Mouse (Mus musculus) granulocyte monocyte progenitor cell, adult 5-6 weeks (primary cell): Measurements from ENCODE around the gene Pot1b. TPM values are rescaled to one million over a fixed set of nuclear protein-coding genes. Genes with fewer than 3 reads are reported as not detected.

Experiments
- ATAC-seq: replicated peaks from 2 replicates; pipeline ENCODE4 v1.8.0; 2016; ENCODE audit warnings: mild to moderate bottlenecking, moderate TSS enrichment, inconsistent platforms; ENCODE audit not compliant: poor library complexity, severe bottlenecking
- total RNA-seq, 2 experiments: library from RNA; stranded (forward) in 1 of 2; stranded (reverse) in 1 of 2; fragments of 200-712, 200-1000 nt in 1 of 2; fragments of >200 nt in 1 of 2; fragmentation: Nextera tagmentation in 1 of 2; gene quantifications; 2 replicates each; pipeline ENCODE4 v1.2.3; 2014 to 2017

Pot1b gene
- total RNA-seq (2014; fragmentation: Nextera tagmentation), result 24.6 and 32.1 TPM in 2 replicates
- 20.7 and 35.2 TPM in 2 replicates for total RNA-seq (2017)

- ATAC-seq, result peak; percentile 98
These were observed at the start of gene Pot1b for GRCm38 (mm10) chr17:55711984-55712811. Gene Pot1b, minus strand, starts transcription at chr17:55712628.

- peak; percentile 86 for ATAC-seq
These were observed 38.7 kb upstream of the Pot1b start for GRCm38 (mm10) chr17:55751170-55751569.

GRCm38 (mm10) chr17:55749786-55750185 is 37.4 kb upstream of the Pot1b start, which contains the start of gene Adgre4:
Gene Adgre4, plus strand, starts transcription at chr17:55749984.
- ATAC-seq, result peak; percentile 99

- ATAC-seq, result peak; percentile 99
These were observed 24.2 kb upstream of the Pot1b start for GRCm38 (mm10) chr17:55736675-55737074.

- peak; percentile 98 for ATAC-seq
These were observed 13.8 kb upstream of the Pot1b start for GRCm38 (mm10) chr17:55726193-55726592.

GRCm38 (mm10) chr17:55722250-55722649 is 9.8 kb upstream of the Pot1b start:
- ATAC-seq, result peak; percentile 58

- peak; percentile 77 for ATAC-seq
These were observed 8.8 kb upstream of the Pot1b start for GRCm38 (mm10) chr17:55721270-55721669.

- no peak for ATAC-seq
These were observed 9.6 kb downstream of the Pot1b start for GRCm38 (mm10) chr17:55702865-55703264.

- peak; percentile 99 for ATAC-seq
These were observed 10.1 kb downstream of the Pot1b start for GRCm38 (mm10) chr17:55702161-55702820.

- no peak for ATAC-seq
These were observed 13.0 kb downstream of the Pot1b start for GRCm38 (mm10) chr17:55699388-55699787.

GRCm38 (mm10) chr17:55661099-55661498 is 51.3 kb downstream of the Pot1b start:
- no peak for ATAC-seq

- no peak for ATAC-seq
These were observed 87.3 kb downstream of the Pot1b start, which contains the start of gene Vmn2r118 for GRCm38 (mm10) chr17:55625092-55625491. Gene Vmn2r118, minus strand, starts transcription at chr17:55625192.

Other genes starting within 250 kb of the Pot1b start
- not detected in 2 replicates for gene Vmn2r118, start 87.4 kb downstream of the Pot1b start, total RNA-seq (2014; fragmentation: Nextera tagmentation)
- not detected in 2 replicates for gene Vmn2r118, start 87.4 kb downstream of the Pot1b start, total RNA-seq (2017)
- gene Adgre4, start 37.4 kb upstream of the Pot1b start, total RNA-seq (2014; fragmentation: Nextera tagmentation), result not detected in 2 replicates
- 0.10 and 0.69 TPM in 2 replicates for gene Adgre4, start 37.4 kb upstream of the Pot1b start, total RNA-seq (2017)
- gene Zfp119a, start 166.3 kb upstream of the Pot1b start, total RNA-seq (2014; fragmentation: Nextera tagmentation), result 11.4 and 11.6 TPM in 2 replicates
- gene Zfp119a, start 166.3 kb upstream of the Pot1b start, total RNA-seq (2017), result 3.5 and 5.8 TPM in 2 replicates
- 11.0 and 15.7 TPM in 2 replicates for gene Zfp959, start 179.5 kb upstream of the Pot1b start, total RNA-seq (2014; fragmentation: Nextera tagmentation)
- gene Zfp959, start 179.5 kb upstream of the Pot1b start, total RNA-seq (2017), result 13.2 and 15.8 TPM in 2 replicates
- gene Zfp119b, start 236.9 kb upstream of the Pot1b start, total RNA-seq (2014; fragmentation: Nextera tagmentation), result 2.1 and 5.4 TPM in 2 replicates
- 4.8 and 6.8 TPM in 2 replicates for gene Zfp119b, start 236.9 kb upstream of the Pot1b start, total RNA-seq (2017)
- gene Ebi3, start 240.0 kb upstream of the Pot1b start, total RNA-seq (2014; fragmentation: Nextera tagmentation), result 16.8 and 36.8 TPM in 2 replicates
- gene Ebi3, start 240.0 kb upstream of the Pot1b start, total RNA-seq (2017), result 10.9 and 12.6 TPM in 2 replicates
- gene Yju2, start 246.5 kb upstream of the Pot1b start, total RNA-seq (2014; fragmentation: Nextera tagmentation), result 15.1 and 15.4 TPM in 2 replicates
- gene Yju2, start 246.5 kb upstream of the Pot1b start, total RNA-seq (2017), result 17.2 and 30.9 TPM in 2 replicates